Mouse (Mus musculus) liver (tissue): ENCODE results near the gene 6330409D20Rik.

Experiments used
- DNase-seq: peaks from one replicate; pipeline ENCODE4 v3.0.0-alpha.2; 2020; ENCODE audit warnings: mixed read lengths

6330409D20Rik gene

DNA sequence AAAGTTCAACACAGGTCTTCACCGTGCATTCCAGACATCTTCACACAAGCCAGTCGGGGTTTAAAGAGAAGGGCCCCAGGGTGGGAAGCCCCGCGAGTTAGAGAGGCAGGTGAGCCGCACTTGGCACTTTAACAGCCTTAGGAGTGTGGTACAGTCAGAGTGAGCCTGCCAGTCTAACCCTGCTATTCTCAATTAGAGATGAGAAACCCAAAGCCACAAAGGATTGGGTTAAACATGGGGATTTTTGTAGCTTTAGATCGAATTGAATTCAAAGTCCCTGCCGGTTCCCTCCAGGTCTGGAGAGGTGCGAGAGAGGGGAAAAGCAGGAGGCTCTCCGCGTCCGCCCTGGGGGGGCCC is at the start of gene 6330409D20Rik:
Gene 6330409D20Rik, minus strand, starts transcription at position 101 of the 357 bp plus-strand sequence.
- no peak for DNase-seq

DNA sequence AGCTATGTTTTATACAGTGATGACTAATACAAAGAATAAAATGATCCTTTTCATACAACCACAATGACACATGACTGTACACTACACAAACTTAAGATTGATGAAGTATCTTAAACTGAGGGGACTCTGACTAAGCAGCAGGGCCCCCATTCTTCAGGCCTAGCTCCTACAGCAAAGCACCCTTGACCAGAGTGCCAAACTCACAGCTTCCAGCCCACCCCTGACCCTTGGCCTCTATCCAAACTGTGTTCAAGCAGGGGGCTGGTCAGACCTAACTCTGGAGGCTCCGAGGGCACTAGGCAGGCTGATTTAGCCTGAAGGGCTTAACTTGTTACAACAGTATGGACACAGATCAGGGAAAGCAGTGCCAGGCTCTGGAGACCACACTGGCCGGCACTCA is 47.8 kb upstream of the 6330409D20Rik start:
- no peak for DNase-seq

DNA sequence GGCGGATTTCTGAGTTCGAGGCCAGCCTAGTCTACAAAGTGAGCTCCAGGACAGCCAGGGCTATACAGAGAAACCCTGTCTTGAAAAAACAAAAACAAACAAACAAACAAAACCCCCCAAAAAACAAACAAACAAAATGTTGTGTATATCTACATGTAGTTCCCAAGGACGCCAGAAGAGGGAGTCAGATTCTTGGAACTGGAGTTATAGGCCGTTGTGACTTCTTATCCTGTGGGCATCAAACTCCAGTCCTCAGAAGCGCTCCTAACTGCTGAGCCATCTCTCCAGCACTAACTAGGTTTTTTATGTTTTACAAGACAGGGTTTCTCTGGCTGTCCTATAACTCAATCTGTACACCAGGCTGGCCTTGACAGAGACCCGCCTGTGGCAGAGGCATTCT is 46.4 kb upstream of the 6330409D20Rik start:
- no peak for DNase-seq

DNA sequence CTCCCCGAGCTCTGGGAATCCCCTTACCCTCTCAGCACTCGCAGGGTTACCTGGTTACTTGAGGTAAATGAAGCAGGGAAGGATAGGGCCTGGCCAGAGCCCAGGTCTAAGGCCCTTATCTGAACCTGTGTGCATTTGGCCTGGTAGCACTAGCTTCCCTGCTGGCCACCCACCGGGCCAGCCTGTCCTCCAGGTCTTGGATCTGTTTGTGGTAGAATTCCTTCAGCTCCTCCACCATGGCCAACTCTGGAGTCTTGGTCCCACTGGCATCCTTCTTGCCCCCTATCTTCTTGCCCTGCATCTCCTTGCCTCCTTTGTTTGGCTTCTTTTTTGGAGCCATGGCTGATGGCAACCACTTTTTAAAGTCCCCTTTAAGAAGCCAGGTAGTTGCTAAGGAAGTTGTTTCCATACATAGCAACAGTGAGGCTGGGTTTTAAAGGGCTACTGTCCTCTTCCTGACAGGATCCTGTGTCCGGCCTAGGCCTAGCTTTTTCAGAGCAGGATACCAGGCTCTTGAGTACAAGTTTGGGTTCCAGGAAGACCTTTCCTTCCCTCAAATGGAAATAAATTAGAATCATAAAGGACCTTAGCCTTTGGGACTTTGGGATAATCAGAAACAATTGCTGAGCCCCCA is 43.3 kb upstream of the 6330409D20Rik start, which contains the start of gene Cfap157:
Gene Cfap157, minus strand, starts transcription at position 381 of the 634 bp plus-strand sequence.
- no peak for DNase-seq

DNA sequence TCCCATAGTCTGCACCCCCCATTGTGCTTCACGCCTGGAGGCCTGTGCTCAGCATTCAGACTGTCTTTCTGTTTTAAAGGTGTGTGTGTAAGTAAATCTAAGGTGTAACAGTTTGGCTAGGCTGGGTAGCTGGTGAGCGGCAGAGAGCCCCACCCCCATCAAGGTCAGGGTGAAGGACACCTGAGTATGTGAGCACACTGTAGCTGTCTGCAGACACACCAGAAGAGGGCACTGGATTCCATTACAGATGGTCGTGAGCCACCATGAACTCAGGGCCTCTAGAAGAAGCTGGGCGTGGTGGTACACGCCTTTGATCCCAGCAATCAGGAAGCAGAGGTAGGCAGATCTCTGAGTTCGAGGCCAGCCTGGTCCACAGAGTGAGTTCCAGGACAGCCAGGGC is 40.9 kb upstream of the 6330409D20Rik start:
- no peak for DNase-seq

DNA sequence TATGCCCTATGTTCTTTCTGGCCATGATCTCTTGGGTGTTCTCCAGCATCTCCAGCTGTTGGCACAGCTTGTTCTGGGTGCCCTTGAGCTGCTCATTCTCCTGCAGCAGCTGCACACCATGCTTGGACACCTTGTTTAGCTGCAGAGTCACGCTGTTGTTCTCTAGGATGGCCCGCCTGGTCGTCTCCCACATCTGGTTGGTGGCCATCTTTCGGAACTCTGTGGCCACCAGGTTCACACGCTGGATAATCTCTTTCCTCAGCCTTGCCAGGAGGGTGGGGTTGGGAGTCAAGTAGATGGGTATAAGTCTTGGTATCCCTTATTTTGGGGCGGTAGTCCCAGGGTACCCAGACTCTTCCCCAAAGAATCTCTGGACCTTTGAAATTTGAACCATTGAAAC is 38.9 kb upstream of the 6330409D20Rik start:
- DNase-seq = no peak

DNA sequence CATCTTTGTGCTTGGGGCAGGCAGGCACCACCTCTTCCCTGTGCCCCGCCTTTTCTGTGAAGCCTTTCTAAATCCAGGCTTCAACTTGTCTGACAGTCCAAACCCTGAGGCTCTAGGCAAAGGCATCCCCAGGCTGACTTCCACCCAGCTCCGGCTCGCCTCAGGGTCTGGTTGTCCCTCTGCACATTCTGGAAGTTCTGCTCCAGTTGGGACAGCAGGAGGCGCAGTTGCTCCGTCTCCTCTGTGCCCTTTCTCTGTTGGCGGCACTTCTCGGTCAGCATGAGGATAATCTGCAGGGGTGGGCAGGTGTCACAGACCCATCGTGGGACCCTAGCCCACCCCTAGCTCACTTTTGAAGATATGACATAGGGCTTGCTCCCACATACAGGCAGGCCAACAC is 38.3 kb upstream of the 6330409D20Rik start:
- DNase-seq = peak; percentile 58

DNA sequence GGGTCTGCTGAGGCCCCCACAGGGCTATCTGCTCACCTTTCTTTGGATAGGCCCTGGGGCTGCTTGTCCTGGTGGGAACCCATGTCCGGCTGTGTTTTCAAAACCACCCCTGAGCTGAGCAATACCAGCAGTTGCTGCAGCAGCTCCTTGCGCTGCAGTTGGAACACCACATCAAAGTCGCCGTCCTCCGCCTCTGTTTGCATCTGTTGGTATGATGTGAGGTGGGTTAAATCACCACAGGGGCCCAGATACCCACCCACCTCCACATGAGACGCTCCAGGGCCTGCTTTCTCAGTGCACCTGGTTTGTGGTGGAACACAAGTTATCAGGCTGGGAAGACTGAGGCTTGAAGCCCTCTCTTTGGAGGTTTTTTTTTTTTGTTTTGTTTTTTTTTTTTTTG is 37.3 kb upstream of the 6330409D20Rik start:
- no peak for DNase-seq

DNA sequence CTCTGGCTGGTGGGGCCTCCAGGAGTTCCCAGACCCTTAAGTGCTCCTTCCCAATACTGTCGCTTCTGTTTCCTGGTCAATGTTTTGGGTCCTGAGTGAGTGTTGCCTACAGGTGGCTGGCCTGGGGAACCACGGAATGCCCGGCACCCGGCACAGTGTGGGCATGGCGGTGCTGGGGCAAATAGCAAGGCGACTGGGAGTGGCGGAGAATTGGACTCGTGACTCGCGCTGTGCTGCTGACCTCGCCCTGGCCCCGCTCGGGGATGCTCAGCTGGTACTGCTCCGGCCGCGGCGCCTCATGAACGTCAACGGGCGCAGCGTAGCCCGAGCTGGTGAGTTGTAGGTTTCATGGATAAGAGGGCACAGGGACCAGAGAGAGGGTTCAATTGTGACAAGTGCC is 35.4 kb upstream of the 6330409D20Rik start:
- DNase-seq = no peak

DNA sequence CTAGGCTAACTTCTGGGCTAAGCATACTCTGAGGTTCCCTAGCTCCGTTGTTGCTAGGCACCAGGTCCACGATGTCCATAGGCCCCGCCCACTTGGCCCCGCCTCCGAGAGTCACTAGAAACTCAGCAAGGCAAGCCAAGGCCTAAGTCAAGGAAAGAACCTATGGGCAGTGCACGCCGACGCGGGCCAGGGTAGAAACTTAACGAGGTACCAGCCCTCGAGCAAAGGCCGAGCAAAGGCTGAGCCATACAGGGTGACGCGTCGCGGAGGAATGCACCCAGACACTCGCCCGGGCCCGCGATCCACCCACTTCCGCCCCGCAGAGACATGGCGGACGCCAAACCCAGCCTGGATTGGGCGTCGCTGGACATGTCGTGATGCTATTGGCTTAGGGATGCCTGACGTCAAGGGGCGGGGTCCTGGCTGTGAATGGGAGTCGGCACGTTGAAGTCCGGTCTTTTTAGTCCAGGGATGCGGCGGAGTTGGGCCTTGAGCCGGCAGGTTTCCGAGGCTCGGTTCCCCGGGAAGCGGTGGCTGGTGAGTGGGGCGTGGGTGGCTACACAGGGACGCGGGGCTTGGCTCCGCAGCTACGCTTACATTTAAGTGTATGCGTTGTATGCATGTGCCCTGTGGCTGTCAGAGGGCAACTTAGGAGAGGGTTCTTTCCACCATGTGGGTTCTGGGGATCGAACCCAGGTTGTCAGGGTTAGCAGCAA is 34.7 kb upstream of the 6330409D20Rik start, which contains the start of the genes Ttc16 and Ptrh1:
Gene Ttc16, minus strand, starts transcription at position 275 of the 716 bp plus-strand sequence.
Gene Ptrh1, plus strand, starts transcription at position 428 of the 716 bp plus-strand sequence.
- peak; percentile 94 for DNase-seq

DNA sequence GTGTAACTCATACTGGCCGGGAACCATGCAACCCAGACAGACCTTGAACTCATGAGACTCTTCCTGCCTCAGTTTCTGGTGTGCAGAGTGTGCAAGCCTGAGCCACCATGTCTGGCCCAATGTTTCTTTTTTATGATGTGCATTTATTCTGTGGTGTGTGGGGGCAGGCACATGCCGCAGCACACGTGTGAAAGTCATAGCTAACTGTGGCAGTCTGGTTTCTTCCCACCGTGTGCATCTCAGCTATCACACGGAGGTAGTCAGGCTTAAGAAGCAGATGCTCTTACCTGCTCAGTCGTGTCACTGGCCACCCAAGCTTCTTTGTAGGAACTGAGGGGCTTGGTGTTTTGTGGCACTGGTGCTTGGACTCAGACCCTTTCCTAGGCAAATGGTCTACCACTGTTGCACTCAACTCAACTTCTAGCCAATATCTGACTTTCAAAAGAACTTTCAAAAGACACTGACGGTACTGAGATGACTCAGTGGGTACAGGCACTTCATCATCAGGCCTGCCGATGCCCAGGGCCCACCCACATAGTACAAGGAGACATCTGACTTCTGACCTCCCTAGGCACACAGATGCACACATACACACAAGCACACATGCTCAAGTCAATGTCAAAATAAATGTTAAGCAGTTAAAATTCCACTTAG is 31.9 kb upstream of the 6330409D20Rik start:
- no peak for DNase-seq

DNA sequence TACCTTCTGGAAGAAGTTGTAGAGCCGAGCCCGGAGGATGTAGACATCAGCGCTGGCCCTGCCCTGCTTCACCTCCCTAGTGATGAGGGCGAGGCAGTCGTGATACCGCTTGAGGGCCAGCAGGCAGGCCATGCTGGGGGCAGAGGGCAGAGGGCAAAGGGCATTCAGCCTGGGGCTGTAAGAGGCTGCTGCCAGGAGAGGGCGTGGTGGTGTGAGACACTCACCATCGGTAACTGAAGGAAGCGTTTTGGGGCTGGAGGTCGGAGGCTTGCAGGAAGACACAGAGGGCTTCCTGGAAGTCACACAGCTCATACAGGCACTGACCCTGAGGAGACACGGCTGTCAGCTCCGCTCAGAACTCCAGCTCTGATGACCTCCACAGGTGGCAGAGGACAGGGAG is 31.1 kb upstream of the 6330409D20Rik start:
- DNase-seq = peak; percentile 37

DNA sequence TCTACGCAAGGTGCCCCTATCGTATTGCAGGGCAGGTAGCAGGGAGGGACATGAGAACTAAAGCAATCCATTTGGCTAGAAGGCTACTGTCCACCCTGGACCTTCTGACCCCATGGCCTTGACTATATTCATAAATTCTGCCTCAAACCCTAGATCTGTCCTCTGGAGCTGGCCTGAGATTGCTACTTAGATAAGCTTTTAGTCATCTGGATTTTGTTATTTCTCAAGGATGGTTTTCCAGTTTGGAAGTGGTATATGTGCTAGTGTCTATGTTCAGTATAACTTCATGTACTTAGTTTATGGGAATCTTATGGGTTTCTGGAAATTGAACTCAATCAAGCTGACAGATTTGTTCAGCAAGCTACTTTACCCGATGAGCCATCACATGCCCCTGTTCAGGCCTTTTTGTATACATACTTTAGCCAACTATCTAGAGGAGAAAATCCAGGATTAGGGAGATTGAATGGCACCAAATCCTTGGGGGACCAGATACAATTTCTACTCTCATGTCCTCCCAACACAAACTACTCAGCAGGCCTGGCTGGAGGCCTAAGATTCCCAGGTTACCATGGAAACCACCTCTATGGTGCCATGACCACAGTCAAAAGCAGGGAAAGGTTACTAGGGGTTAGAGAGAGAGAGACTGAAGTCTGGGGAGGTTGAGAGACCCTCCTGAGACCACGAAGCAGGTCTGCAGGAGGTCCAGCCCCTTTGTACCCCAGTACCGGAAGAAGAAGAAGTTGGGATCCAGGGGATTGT is 28.7 kb upstream of the 6330409D20Rik start:
- no peak for DNase-seq

DNA sequence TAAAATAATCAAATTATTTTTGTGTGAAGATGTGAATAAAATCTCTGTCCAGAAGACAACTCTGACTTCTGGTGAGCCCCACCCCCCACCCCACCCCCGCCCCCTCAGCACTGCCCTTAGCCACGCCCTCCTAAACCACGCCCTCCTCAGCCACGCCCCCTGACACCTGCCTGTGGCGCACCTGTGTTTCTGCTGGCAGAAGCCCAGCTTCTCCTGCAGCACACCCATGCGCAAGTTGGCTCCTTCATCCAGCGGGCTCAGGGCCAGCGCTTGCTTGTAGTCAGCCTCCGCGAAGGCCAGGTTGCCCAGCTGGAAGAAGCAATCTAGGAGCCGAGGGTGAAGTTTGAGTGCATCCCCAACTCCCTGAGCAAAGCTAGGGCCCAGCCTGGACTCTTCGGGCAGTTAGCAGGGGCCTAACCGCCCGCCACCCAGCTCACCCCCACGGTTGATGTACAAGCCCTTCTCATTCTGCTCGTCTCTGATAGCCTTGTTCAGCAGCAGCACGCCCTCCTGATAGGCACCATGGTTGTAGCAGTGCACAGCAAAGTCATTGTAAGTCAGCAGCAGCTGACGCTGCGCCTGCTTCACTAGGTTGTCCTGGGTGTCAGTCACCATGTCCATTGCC is 28.0 kb upstream of the 6330409D20Rik start:
- peak; percentile 69 for DNase-seq

DNA sequence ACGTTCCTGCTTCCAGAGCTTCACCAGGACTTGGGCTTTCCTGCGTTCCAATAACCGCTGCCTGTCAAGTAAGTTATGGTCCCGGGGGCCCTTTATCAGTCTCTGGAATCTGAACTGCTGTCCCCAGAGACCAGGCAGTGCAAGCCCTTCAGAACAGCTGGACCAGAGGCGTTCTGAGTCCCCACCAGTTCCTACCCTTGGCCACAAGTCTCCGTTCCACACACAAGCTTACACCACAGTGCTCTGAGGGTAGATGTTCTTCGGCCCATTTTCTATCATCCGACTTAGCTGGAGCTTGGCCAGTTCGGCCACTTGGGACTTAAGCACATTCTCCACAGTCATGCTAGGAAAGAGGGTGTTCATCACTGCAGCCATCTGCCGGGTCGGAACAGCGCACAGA is 26.4 kb upstream of the 6330409D20Rik start:
- no peak for DNase-seq

DNA sequence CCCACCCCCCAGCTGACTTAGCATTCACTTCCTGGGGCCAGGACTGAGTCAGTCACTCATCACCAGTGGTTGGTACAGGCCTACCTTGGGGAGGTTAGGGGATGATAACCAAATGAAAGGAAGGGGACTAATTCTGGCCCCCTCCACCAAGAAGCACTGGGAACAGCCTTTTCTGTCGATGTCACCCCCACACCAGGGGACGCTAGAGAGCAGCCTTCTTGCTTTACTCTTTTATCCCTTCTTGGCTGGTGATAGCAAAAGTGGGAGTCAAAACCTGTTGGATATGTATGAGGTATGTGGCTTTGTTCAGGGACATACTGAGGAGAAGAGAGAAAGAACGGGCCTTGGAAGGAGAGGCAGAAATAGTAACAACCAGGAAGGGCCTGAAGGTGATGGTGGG is 22.5 kb upstream of the 6330409D20Rik start:
- no peak for DNase-seq

DNA sequence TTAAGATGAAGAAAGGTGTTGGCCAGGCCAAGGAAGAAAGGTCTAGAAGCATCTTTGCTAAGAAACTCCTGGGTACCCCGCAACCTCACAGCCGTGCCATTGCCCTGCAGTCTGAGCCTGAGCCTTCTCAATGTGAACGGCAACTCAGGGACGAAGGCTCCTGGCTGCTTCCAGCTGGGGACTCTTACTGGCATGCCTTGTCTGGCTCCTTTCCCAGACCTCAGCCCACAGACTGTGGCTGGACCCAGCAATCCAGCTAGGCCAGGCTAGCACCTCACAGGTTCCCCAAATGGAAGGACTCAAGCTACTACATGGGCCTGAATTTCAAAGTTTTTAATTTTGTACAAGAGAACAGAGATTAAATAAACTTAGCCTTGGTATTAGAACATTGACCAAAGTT is 21.0 kb upstream of the 6330409D20Rik start:
- DNase-seq = no peak

DNA sequence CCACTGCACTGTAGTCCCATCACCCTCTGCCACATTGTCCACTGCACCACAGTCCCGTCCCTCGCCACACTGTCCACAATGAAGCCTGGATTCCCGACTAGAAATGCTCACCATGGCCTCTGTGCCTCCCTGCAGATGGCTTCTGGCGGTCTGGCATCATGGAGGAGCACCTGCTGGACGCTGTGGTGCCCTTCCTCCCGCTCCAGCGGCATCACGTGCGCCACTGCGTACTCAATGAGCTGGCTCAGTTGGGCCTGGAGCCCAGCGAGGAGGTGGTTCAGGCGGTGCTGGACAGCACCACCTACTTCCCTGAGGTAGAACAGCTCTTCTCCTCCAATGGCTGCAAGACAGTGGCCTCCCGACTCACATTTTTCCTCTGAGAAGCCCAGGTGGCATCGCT is 20.5 kb upstream of the 6330409D20Rik start:
- no peak for DNase-seq

DNA sequence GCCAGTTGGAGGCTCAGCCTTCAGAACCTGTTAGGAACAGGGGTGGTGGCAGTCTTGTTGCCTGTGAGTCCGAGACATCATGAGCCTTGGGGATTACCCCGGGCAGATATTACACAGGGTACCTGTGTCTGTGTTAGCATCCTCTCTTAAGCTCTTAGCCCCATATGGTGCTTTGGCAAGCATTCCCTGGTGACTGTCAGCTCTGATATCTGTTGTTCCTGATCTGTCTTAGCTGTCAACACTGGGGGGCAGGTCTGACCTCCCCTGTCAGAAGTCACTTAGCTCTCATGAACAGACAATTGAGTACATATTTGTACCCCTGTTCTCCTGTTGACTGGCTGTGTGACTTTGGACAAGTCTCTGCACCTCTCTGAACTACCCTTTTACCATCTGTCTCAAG is 18.2 kb upstream of the 6330409D20Rik start:
- DNase-seq = no peak

DNA sequence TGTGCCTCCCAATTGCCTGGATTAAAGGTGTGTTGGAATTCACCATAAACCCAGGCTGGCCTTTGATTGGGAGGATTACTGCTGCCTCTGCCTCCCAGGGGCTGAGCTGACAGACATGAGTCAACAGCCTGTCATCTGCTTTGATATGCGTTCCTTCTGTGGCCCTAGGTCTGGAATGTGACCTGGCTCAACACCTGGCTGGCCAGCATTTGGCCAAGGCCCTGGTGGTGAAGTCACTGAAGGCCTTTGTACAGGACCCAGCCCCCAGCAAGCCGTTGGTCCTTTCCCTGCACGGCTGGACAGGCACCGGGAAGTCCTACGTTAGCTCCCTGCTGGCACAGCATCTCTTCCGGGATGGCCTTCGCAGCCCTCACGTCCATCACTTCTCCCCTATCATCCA is 17.7 kb upstream of the 6330409D20Rik start:
- no peak for DNase-seq

DNA sequence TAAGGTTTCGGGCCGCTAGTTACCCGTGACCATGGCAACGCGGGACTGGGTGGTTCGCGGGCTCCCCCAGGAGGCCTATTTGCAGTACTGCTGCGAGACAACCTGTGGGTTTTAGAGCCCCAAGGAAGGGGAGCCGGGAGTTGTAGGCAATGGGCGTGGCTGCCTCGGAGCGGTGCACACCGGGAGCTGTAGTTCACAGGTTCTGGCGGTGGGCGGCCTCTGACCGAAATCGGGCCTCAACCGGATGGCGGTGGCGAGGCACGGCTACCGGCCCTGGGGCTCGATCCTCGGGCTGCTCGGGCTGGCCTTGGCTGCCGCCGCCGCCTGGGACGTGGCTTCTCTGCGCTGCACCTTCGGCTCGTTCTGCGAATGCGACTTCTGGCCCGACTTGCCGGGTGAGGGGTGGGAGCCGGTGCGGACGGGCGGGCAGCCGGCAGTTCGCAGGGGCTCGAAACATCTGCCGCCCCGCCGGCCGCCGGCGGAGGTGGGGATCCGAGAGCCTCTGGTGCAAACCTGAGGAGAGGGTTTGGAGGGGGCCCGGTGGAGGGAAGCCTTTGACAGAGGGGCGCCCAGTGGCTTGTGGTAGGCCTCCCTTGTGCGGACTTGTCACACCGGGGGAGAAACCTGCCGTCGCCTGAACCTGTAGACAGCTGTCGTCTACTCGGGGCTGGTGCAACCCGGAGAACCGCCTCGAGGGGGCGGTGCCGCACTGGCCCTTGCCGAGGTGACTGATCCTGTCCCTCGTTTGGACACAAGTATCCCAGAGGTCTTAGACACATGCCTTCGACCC is 16.4 kb upstream of the 6330409D20Rik start, which contains the start of gene Tor2a:
Gene Tor2a, plus strand, starts transcription at position 179 of the 790 bp plus-strand sequence.
- peak; percentile 96 for DNase-seq

DNA sequence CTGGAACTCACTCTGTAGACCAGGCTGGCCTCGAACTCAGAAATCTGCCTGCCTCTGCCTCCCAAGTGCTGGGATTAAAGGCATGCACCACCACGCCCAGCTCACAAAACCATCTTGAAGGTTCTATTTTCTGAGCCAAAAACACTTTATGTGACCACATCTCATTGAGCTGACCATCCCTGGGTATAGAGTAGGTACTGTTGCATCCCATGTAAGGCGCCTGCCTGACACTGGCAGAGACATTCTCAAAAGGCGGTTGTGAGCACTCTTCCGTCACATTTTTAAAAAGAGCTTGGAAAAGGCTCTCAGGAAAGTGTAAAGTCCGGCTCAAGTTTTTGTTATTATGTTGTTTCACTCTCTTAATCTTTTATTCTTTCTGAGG is 15.8 kb upstream of the 6330409D20Rik start:
- no peak for DNase-seq
